ENCODE assay signal across 8 mouse cellular contexts in the genomic region with DNA sequence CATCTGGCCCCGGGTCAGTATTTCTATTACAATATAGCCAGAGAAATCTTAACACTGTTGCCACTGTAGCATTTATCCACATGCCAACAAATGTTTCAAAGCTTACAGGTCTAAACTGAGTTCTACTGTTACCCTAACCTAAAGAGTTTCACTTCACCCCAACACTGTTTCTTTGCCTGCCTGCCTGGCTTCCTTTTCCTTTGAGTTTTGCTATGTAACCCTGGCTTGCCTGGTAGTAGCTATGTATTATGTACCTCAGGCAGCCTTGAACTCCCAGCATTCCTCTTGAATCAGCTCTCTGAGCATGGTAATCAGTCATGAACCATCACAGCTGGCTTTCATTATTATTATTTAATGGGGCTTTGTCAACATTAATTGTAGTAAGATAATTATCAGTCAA. TPM values are rescaled to one million over a fixed set of nuclear protein-coding genes. Genes with fewer than 3 reads are reported as not detected.
DNase-seq lines count a peak whose midpoint lies in the region; ATAC-seq lines count a peak whose summit lies in the region.

No protein-coding gene starts in this region.

- ATAC-seq in kidney, embryonic 14.5 days (ENCODE audit: low FRiP score, low TSS enrichment) = no peak
- ATAC-seq in embryonic facial prominence, embryonic 13.5 days (ENCODE audit: insufficient number of reproducible peaks, insufficient read depth, low FRiP score, low TSS enrichment, low read depth) = no peak
- ATAC-seq in intestine, embryonic 16.5 days = no peak
- ATAC-seq in neural tube, embryonic 13.5 days (ENCODE audit: low read depth) = no peak

- DNase-seq in kidney, adult 8-10 months = no peak
- DNase-seq in right cerebral cortex, adult 2 months (ENCODE audit: low spot score in 2 of 2) = no peak
- DNase-seq in left cerebral cortex, adult 18-20 months (ENCODE audit: low spot score in 2 of 2) = no peak
- no peak for DNase-seq in frontal cortex, adult 2 months (ENCODE audit: extremely low spot score in 1 of 2, low spot score in 1 of 2)

- WGBS in kidney, embryonic 14.5 days = 90% methylated on average over 1 of the region's 1 CpGs
- 81% methylated on average over 1 of the region's 1 CpGs for WGBS in embryonic facial prominence, embryonic 13.5 days
- 79% methylated on average over 1 of the region's 1 CpGs for WGBS in intestine, embryonic 16.5 days
- WGBS in neural tube, embryonic 13.5 days = 95% methylated on average over 1 of the region's 1 CpGs

- no peak overlapping the region for H3K27ac ChIP-seq in kidney, embryonic 14.5 days (ENCODE audit: low read depth, low read length)
- H3K27ac ChIP-seq in embryonic facial prominence, embryonic 13.5 days = no peak overlapping the region
- H3K27ac ChIP-seq in intestine, embryonic 16.5 days (ENCODE audit: low read length) = peak overlapping the region; percentile 61; the same call in 1 of the 2 replicates
- H3K27ac ChIP-seq in neural tube, embryonic 13.5 days (replicated peaks) = no peak overlapping the region

- 0 out of 2 replicates have a peak overlapping the region, but pooled peaks have one; percentile 18 for H3K9ac ChIP-seq in kidney, embryonic 14.5 days (ENCODE audit: low read depth, low read length)
- H3K9ac ChIP-seq in embryonic facial prominence, embryonic 13.5 days = 0 out of 2 replicates have a peak overlapping the region, but pooled peaks have one; percentile 12
- peak overlapping the region; percentile 39; the same call in 1 of the 2 replicates for H3K9ac ChIP-seq in intestine, embryonic 16.5 days (ENCODE audit: low read depth, low read length)
- H3K9ac ChIP-seq in neural tube, embryonic 13.5 days = peak overlapping the region; percentile 85; the same call in 1 of the 2 replicates

- H3K36me3 ChIP-seq in kidney, embryonic 14.5 days (ENCODE audit: control insufficient read depth, insufficient read depth, low read length) = peaks cover 6% of the 10 kb centered on the region; the same call in 1 of the 2 replicates
- peaks cover 10% of the 10 kb centered on the region for H3K36me3 ChIP-seq in embryonic facial prominence, embryonic 13.5 days
- H3K36me3 ChIP-seq in intestine, embryonic 16.5 days (ENCODE audit: control insufficient read depth, insufficient read depth, low read length) = no peaks in the 10 kb centered on the region
- H3K36me3 ChIP-seq in neural tube, embryonic 13.5 days = no peaks in the 10 kb centered on the region

- peaks cover 28% of the 10 kb centered on the region; the same call in 1 of the 2 replicates for H3K4me1 ChIP-seq in kidney, embryonic 14.5 days (ENCODE audit: control insufficient read depth, insufficient read depth, low read length)
- H3K4me1 ChIP-seq in embryonic facial prominence, embryonic 13.5 days = peaks cover 21% of the 10 kb centered on the region
- H3K4me1 ChIP-seq in intestine, embryonic 16.5 days (ENCODE audit: control insufficient read depth, insufficient read depth, low read length) = peaks cover 36% of the 10 kb centered on the region
- peaks cover 55% of the 10 kb centered on the region for H3K4me1 ChIP-seq in neural tube, embryonic 13.5 days (replicated peaks)

- H3K4me2 ChIP-seq in kidney, embryonic 14.5 days (replicated peaks; ENCODE audit: low read depth, low read length) = peak overlapping the region; percentile 65
- H3K4me2 ChIP-seq in embryonic facial prominence, embryonic 13.5 days = peak overlapping the region; percentile 71
- H3K4me2 ChIP-seq in intestine, embryonic 16.5 days (ENCODE audit: low read depth, low read length) = peak overlapping the region; percentile 90
- H3K4me2 ChIP-seq in neural tube, embryonic 13.5 days = peak overlapping the region; percentile 63

- H3K9me3 ChIP-seq in kidney, embryonic 14.5 days (ENCODE audit: control insufficient read depth, low read length) = no peaks in the 10 kb centered on the region
- H3K9me3 ChIP-seq in embryonic facial prominence, embryonic 13.5 days = no peaks in the 10 kb centered on the region
- no peaks in the 10 kb centered on the region for H3K9me3 ChIP-seq in intestine, embryonic 16.5 days (ENCODE audit: control insufficient read depth, low read length)
- no peaks in the 10 kb centered on the region for H3K9me3 ChIP-seq in neural tube, embryonic 13.5 days

- H3K4me3 ChIP-seq in kidney, embryonic 14.5 days (ENCODE audit: low read length) = peak overlapping the region; percentile 77
- peak overlapping the region; percentile 67 for H3K4me3 ChIP-seq in embryonic facial prominence, embryonic 13.5 days
- H3K4me3 ChIP-seq in intestine, embryonic 16.5 days (ENCODE audit: low read length) = peak overlapping the region; percentile 26; the same call in 1 of the 2 replicates
- peak overlapping the region; percentile 67 for H3K4me3 ChIP-seq in neural tube, embryonic 13.5 days

- H3K27me3 ChIP-seq in kidney, embryonic 14.5 days (ENCODE audit: control insufficient read depth, insufficient read depth, low read length) = no peaks in the 10 kb centered on the region
- no peaks in the 10 kb centered on the region for H3K27me3 ChIP-seq in embryonic facial prominence, embryonic 13.5 days
- H3K27me3 ChIP-seq in intestine, embryonic 16.5 days (replicated peaks; ENCODE audit: control insufficient read depth, insufficient read depth, low read length) = no peaks in the 10 kb centered on the region
- H3K27me3 ChIP-seq in neural tube, embryonic 13.5 days = no peaks in the 10 kb centered on the region

RNA-seq across cellular contexts. Expression of gene Sptssa, which starts 1.6 kb away (rescaled TPM):
- polyA plus RNA-seq in kidney, embryonic 14.5 days (2014; fragmentation: Nextera tagmentation; extraction: Ambion mirVana) = 224 and 255 TPM in 2 replicates
- 207 and 238 TPM in 2 replicates for polyA plus RNA-seq in embryonic facial prominence, embryonic 13.5 days (2015; fragmentation: Nextera tagmentation; extraction: Ambion mirVana)
- polyA plus RNA-seq in intestine, embryonic 16.5 days (2015; fragmentation: Nextera tagmentation; extraction: Ambion mirVana) = 234 and 236 TPM in 2 replicates
- 203 and 229 TPM in 2 replicates for polyA plus RNA-seq in neural tube, embryonic 13.5 days (2015; fragmentation: Nextera tagmentation; extraction: Ambion mirVana)
- 10 to 100 TPM; 24.8 to 25.7 TPM for total RNA-seq in left cerebral cortex, adult 18-20 months (2021)
- polyA plus RNA-seq in frontal cortex, adult 2 months (2012; rRNA removed) = 55.3 and 56.0 TPM in 2 replicates

RNA-seq across cellular contexts. Expression of gene Eapp, which starts 41.0 kb away (rescaled TPM):
- 59.9 and 80.3 TPM in 2 replicates for polyA plus RNA-seq in kidney, embryonic 14.5 days (2014; fragmentation: Nextera tagmentation; extraction: Ambion mirVana)
- 64.7 and 74.5 TPM in 2 replicates for polyA plus RNA-seq in embryonic facial prominence, embryonic 13.5 days (2015; fragmentation: Nextera tagmentation; extraction: Ambion mirVana)
- 57.8 and 60.9 TPM in 2 replicates for polyA plus RNA-seq in intestine, embryonic 16.5 days (2015; fragmentation: Nextera tagmentation; extraction: Ambion mirVana)
- 83.4 and 87.1 TPM in 2 replicates for polyA plus RNA-seq in neural tube, embryonic 13.5 days (2015; fragmentation: Nextera tagmentation; extraction: Ambion mirVana)
- 10 to 100 TPM; 43.2 to 44.7 TPM for total RNA-seq in left cerebral cortex, adult 18-20 months (2021)
- 26.9 and 30.2 TPM in 2 replicates for polyA plus RNA-seq in frontal cortex, adult 2 months (2012; rRNA removed)

Comparison
In these comparisons a context has a peak if more than half of its experiments do, and no peak if none do; other contexts are left out.
1. H3K4me3 ChIP-seq: peak in every context shown above with its lines; median percentile 77 in kidney, embryonic 14.5 days; 67 in embryonic facial prominence, embryonic 13.5 days; 67 in neural tube, embryonic 13.5 days; 26 in intestine, embryonic 16.5 days.
2. H3K9ac ChIP-seq: peak in every context shown above with its lines; median percentile 85 in neural tube, embryonic 13.5 days; 39 in intestine, embryonic 16.5 days; 18 in kidney, embryonic 14.5 days; 12 in embryonic facial prominence, embryonic 13.5 days.